Mouse (Mus musculus) brain, embryonic 14.5 days (tissue): ENCODE data around the gene Ptbp3.

Experiments
- CTCF ChIP-seq: fragments of 200-500 bp; IDR thresholded peaks from 2 replicates; pipeline ENCODE4 v1.5.1; 2012; ENCODE audit warnings: inconsistent platforms, mild to moderate bottlenecking, moderate library complexity, borderline replicate concordance; ENCODE audit not compliant: insufficient read depth, insufficient read length; ENCODE audit errors: extremely low read depth
- POLR2A ChIP-seq: fragments of 200-500 bp; IDR thresholded peaks from 2 replicates; pipeline ENCODE4 v1.6.1; 2012; ENCODE audit warnings: mild to moderate bottlenecking, inconsistent platforms, borderline replicate concordance; ENCODE audit not compliant: poor library complexity, insufficient read depth, insufficient read length, severe bottlenecking; ENCODE audit errors: extremely low read depth

- no peak for TF ChIP-seq POLR2A
- no peak for TF ChIP-seq CTCF
Observed at GRCm38 (mm10) chr4:59526728-59527127, 22.4 kb downstream of the Ptbp3 start.
